Mouse (Mus musculus) thymus, adult 2 months (tissue): ENCODE results near the gene Olfr169.
"Not testable (repeated sequence)": the region's sequence is repeated elsewhere in the genome, so short reads cannot be mapped to it uniquely, and the experiment has no call there.

Source experiments
- CTCF ChIP-seq: fragments of 200-500 bp; IDR thresholded peaks from 2 replicates; pipeline ENCODE4 v1.5.1; 2012; ENCODE audit warnings: mild to moderate bottlenecking, control low read depth, low read length, moderate library complexity, borderline replicate concordance; ENCODE audit not compliant: control insufficient read depth, poor library complexity, insufficient read depth; ENCODE audit errors: extremely low read depth
- POLR2A ChIP-seq: fragments of 200-500 bp; IDR thresholded peaks from 2 replicates; pipeline ENCODE4 v1.6.1; 2012; ENCODE audit warnings: mild to moderate bottlenecking, low read length, control low read depth, moderate library complexity; ENCODE audit not compliant: control insufficient read depth, poor library complexity, insufficient read depth; ENCODE audit errors: extremely low read depth

DNA sequence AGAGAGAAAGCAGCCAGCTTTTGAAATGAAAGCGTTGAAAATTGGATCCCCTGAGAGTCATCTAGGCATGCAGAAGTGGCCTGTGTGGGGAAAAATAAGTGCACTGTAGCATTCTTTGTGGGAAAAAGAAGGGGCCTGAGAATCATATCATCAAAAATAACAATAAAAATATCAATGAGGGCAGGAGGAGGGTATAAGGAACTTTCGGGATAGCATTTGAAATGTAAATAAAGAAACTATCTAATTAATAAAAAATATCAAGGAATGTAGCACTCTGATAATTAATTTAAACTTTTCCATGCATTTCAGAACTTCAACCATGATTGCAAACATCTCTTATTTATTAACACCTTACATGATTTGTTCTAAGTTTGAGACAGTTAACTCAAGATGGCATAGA, 40.2 kb upstream of the Olfr169 start, which contains the start of gene Olfr170:
- TF ChIP-seq POLR2A, CTCF: not testable (repeated sequence)
